Mouse (Mus musculus) intestine, postnatal 0 days (tissue): Measurements from ENCODE around the gene Fgf15. TPM values are rescaled to one million over a fixed set of nuclear protein-coding genes. Genes with fewer than 3 reads are reported as not detected.
"Not testable (repeated sequence)": the region's sequence is repeated elsewhere in the genome, so short reads cannot be mapped to it uniquely, and the experiment has no call there.

ENCODE experiments used
- ATAC-seq: fragments of 200-750 bp; cut with Nextera tagmentation; 2 replicates; pipeline ENCODE4 v1.8.0; 2017; ENCODE audit warnings: mild to moderate bottlenecking, moderate TSS enrichment, moderate library complexity
- H3K27ac ChIP-seq: fragments of 300-500 bp; sonication (generic); 2 replicates; pipeline ENCODE4 v1.5.1; 2014; ENCODE audit warnings: mild to moderate bottlenecking, low read depth, low read length, moderate library complexity
- H3K27me3 ChIP-seq: fragments of 300-500 bp; sonication (generic); replicated peaks from 2 replicates; pipeline ENCODE4 v1.6.1; 2014; ENCODE audit warnings: low read length, mixed read lengths; ENCODE audit not compliant: control insufficient read depth, insufficient read depth
- H3K36me3 ChIP-seq: fragments of 300-500 bp; sonication (generic); 2 replicates; pipeline ENCODE4 v1.6.1; 2014; ENCODE audit warnings: mild to moderate bottlenecking, moderate library complexity; ENCODE audit not compliant: control insufficient read depth, insufficient read depth
- H3K4me1 ChIP-seq: fragments of 300-500 bp; sonication (generic); replicated peaks from 2 replicates; pipeline ENCODE4 v1.6.1; 2014; ENCODE audit warnings: antibody characterized with exemption, low read length, mixed read lengths; ENCODE audit not compliant: control insufficient read depth, insufficient read depth
- H3K4me2 ChIP-seq: fragments of 300-500 bp; sonication (generic); replicated peaks from 2 replicates; pipeline ENCODE4 v1.6.1; 2014; ENCODE audit warnings: low read depth, mild to moderate bottlenecking, moderate library complexity
- H3K4me3 ChIP-seq: fragments of 300-500 bp; sonication (generic); 2 replicates; pipeline ENCODE4 v1.5.1; 2014; ENCODE audit warnings: low read depth, low read length
- H3K9ac ChIP-seq: fragments of 300-500 bp; sonication (generic); 2 replicates; pipeline ENCODE4 v1.6.1; 2014; ENCODE audit warnings: mild to moderate bottlenecking, low read depth, low read length
- H3K9me3 ChIP-seq: fragments of 300-500 bp; sonication (generic); 2 replicates; pipeline ENCODE4 v1.6.1; 2016; ENCODE audit warnings: mixed run types; ENCODE audit not compliant: control insufficient read depth
- CTCF ChIP-seq: sonication (generic); IDR thresholded peaks from 2 replicates; pipeline ENCODE4 v1.5.1; 2016; ENCODE audit warnings: low read depth, mild to moderate bottlenecking, control low read depth, antibody characterized with exemption, moderate library complexity
- WGBS: fragments of 180-500 bp; shearing (Covaris S2); extraction: QIAGEN DNeasy Blood & Tissue Kit; methylation state at CpG from one replicate; pipeline ENCODE4 v1.1.7; 2014; 5-methylcytosine and 5-hydroxymethylcytosine counted together
- polyA plus RNA-seq: library from polyadenylated mRNA; unstranded; fragments of >200 nt; fragmentation: Nextera tagmentation; extraction: Ambion mirVana; gene quantifications from 2 replicates; pipeline ENCODE4 v1.2.1, GENCODE M21; 2015

Fgf15 gene
- polyA plus RNA-seq, 1 experiment from 2014 or later = 51.7 TPM

- Histone ChIP-seq H3K36me3 (no peaks in the 10 kb centered on the region), H3K4me2 (peak overlapping the region; percentile 77), H3K4me1 (peaks cover 10% of the 10 kb centered on the region; the same call in 1 of the 2 replicates), H3K27me3 (peaks cover 46% of the 10 kb centered on the region), H3K9me3 (no peaks in the 10 kb centered on the region), H3K4me3 (0 out of 2 replicates have a peak overlapping the region, but pooled peaks have one; percentile 41), H3K27ac (no peak overlapping the region), H3K9ac (no peak overlapping the region)
- 12% methylated on average over 4 of the region's 4 CpGs for WGBS
- no peak for ATAC-seq
- no peak for TF ChIP-seq CTCF
Measured at GRCm38 (mm10) chr7:144894706-144895105, 1.6 kb upstream of the Fgf15 start.

GRCm38 (mm10) chr7:144895305-144896111 lies 823 bp upstream of the Fgf15 start:
- no peak overlapping the region for H3K9ac ChIP-seq
- no peak overlapping the region for H3K27ac ChIP-seq
- H3K9me3 ChIP-seq = no peaks in the 10 kb centered on the region
- 1% methylated on average over 37 of the region's 37 CpGs for WGBS
- H3K36me3 ChIP-seq = no peaks in the 10 kb centered on the region
- peak; percentile 62 for ATAC-seq
- H3K4me2 ChIP-seq = peak overlapping the region; percentile 77
- peak; percentile 95 for TF ChIP-seq CTCF
- peaks cover 10% of the 10 kb centered on the region; the same call in 1 of the 2 replicates for H3K4me1 ChIP-seq
- peaks cover 50% of the 10 kb centered on the region for H3K27me3 ChIP-seq
- H3K4me3 ChIP-seq = peak overlapping the region; percentile 41

- H3K4me2 ChIP-seq = peak overlapping the region; percentile 38
- H3K27me3 ChIP-seq = peaks cover 50% of the 10 kb centered on the region
- H3K9me3 ChIP-seq = no peaks in the 10 kb centered on the region
- peaks cover 10% of the 10 kb centered on the region; the same call in 1 of the 2 replicates for H3K4me1 ChIP-seq
- WGBS = 68% methylated on average over 6 of the region's 6 CpGs
- no peaks in the 10 kb centered on the region for H3K36me3 ChIP-seq
- no peak for ATAC-seq
- H3K4me3 ChIP-seq = no peak overlapping the region
- H3K27ac ChIP-seq = no peak overlapping the region
- no peak for TF ChIP-seq CTCF
- no peak overlapping the region for H3K9ac ChIP-seq
Measured at GRCm38 (mm10) chr7:144898506-144898905, 2.2 kb downstream of the Fgf15 start.

GRCm38 (mm10) chr7:144905514-144905913 lies 9.2 kb downstream of the Fgf15 start:
- H3K27ac ChIP-seq, ATAC-seq, H3K9ac ChIP-seq, H3K4me3 ChIP-seq, H3K4me2 ChIP-seq, H3K9me3 ChIP-seq, H3K27me3 ChIP-seq, H3K4me1 ChIP-seq, H3K36me3 ChIP-seq: not testable (repeated sequence)
- WGBS = 90% methylated on average over 3 of the region's 3 CpGs
- peak; percentile 46 for TF ChIP-seq CTCF

- Histone ChIP-seq H3K27me3 (no peaks in the 10 kb centered on the region), H3K9ac (no peak overlapping the region), H3K4me2 (peak overlapping the region; percentile 13; the same call in 1 of the 2 replicates), H3K36me3 (no peaks in the 10 kb centered on the region), H3K27ac (no peak overlapping the region), H3K4me3 (no peak overlapping the region), H3K4me1 (no peaks in the 10 kb centered on the region), H3K9me3 (no peaks in the 10 kb centered on the region)
- WGBS = 10% methylated on average over 28 of the region's 28 CpGs
- no peak; the same call in 1 of the 2 replicates for ATAC-seq
- TF ChIP-seq CTCF = peak; percentile 89
Measured at GRCm38 (mm10) chr7:144906708-144907397, 10.5 kb downstream of the Fgf15 start.

GRCm38 (mm10) chr7:144907793-144908192 lies 11.5 kb downstream of the Fgf15 start:
- Histone ChIP-seq H3K27me3 (no peaks in the 10 kb centered on the region), H3K9ac (no peak overlapping the region), H3K4me3 (no peak overlapping the region), H3K27ac (no peak overlapping the region), H3K4me2 (no peak overlapping the region), H3K9me3 (no peaks in the 10 kb centered on the region), H3K36me3 (no peaks in the 10 kb centered on the region), H3K4me1 (no peaks in the 10 kb centered on the region)
- ATAC-seq = no peak
- WGBS = 11% methylated on average over 8 of the region's 8 CpGs
- TF ChIP-seq CTCF = peak; percentile 62
